Mouse (Mus musculus) fat pad, adult 2 months (tissue): ENCODE results near the gene Gja3.
"Not testable (repeated sequence)": the region's sequence is repeated elsewhere in the genome, so short reads cannot be mapped to it uniquely, and the experiment has no call there.

Source experiments
- DNase-seq: peaks from one replicate; pipeline ENCODE4 v3.0.0-alpha.2; 2011; ENCODE audit warnings: low read depth, low spot score; ENCODE audit errors: extremely low read depth

Gja3 gene

DNA sequence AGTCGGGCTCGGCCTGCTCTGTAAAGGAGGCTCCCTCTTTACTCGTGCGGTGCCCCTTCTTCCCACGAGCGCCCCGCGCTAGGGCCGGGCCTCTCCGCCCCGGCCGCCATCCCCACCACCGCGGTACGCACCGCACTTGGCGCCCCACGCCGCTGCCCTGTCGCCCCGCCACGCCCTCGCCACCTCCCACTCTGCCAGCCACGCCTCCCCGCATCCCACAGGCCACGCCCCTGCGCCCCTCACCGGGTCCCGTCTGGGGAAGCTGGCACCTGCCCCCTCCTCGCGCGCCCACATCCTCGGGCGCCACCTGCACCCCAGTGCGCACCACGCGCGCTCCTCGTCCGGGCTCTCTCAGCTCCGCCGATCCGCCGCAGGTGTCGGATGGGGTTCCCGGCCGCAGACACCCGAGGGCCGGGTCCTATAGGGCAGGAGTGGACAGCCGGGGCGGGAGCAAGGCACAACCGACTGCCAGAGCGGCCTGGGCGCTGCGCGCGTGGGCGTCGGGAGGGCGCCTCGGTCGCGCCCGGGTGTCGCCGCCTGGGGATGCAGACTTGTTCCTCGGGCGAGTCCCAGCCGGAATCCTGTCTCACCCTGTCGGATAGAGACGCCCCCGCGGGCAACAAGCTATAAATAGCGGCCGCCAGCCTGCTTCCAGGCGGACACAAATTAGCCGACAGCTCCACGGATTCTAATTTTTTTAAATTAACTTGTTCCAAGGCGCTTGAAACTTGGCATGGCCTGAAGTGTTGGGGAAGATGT lies at the start of gene Gja3:
Gja3 (minus strand) TSS at position 538 of the 759 bp plus-strand sequence.
- DNase-seq = no peak

DNA sequence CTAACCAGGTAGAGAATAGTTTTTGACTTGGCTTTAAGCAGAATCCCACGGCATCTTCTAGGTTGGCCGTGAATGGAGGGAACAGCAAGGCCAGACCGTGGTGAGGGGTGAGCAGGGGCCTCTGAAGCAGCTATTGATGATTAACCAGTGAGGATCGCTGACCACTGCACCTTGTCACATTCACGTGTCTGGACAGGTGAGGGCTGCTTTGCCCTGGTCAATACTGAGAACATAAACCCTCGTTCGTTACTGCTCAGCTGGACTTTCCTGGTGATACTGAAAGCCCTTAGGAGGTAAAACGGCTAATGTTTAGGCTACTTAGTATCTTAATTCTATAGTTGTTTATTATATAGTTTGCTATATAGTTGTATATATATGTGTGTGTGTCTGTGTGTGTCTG lies 49.2 kb upstream of the Gja3 start:
- DNase-seq = no peak

DNA sequence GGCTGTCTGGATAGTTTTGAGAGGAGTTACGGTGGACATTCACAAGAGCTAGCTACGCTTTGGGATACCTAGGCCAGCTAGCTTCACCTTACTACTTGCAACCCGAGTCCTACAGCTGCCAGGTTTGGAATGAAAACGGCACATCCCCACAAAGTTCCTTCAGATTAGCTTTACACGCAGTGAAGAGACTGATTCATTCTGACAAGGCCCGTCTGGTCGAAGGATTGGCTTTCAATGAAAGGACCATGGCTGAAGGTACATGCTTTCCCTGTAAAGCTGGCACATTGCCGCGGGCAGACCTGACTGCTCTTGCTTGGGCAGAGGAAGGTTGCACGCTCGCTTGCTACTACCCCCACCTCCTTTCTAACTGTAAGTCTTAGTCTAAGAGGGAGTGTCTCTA lies 47.8 kb upstream of the Gja3 start:
- DNase-seq = no peak

DNA sequence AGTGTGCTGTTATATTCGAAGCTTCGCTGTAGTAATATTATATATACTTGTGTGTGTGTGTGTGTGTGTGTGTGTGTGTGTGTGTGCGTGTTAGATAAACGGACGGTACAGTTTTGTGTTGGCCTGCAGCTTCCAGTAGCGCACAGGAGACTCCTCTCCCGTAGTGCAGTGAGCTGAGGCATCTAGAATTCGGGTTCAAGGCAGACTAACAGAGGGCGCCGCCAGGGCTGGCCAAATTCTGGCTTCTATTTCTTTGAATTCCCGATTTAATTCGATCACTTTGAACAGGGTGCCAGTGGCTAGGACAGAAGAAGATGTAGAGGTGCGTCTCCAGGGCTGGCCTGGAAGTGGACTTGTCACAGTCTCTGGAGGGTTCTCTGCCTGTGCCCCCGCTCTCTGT lies 47.2 kb upstream of the Gja3 start:
- DNase-seq = no peak

DNA sequence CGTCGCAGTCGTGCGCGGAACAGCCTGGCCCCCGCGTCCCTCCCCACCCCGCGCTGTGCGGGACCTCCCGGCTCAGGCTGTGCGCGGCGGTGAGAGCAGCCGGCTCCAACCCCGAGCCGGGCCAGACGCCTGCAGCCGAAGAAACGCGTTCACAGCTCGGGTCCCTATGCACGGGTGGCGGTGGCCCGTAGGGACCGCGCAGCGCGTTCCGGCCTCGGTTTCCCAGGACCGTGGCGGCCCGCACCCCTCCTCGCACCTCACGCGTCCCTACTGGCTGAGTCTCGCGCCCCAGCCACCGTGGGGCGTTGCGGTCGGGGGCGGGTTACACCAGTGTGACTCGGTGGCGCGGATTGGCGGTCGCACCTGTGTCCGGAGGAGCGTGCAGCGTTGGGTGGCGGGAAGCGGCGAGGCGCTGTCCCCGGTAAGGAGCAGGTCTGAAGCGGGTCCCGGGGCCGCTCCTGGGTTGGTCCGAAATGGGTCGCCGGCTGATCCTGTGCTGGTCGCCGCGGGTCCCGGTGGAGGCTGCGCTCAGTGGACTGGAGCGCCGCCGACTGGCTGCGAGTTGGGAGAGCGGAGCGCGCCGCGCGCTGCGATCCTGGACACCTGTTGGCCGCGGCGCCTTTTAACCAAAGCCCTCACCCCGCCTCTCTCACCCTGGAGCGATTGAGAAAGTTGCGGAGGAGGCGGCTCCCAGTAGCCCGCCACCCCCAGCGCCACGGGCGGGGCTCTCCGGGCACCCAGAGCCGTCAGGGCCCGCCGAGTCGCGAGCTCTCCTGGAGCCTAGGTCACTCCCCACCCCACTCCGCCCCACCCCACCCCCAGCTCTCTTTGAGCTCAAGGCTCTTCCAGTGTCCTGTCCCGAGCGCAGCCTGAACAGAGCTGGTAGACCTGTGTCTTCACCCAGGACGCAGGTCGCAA lies 46.5 kb upstream of the Gja3 start, which contains the start of gene Gjb2:
Gjb2 (minus strand) TSS at position 597 of the 918 bp plus-strand sequence.
- no peak for DNase-seq

DNA sequence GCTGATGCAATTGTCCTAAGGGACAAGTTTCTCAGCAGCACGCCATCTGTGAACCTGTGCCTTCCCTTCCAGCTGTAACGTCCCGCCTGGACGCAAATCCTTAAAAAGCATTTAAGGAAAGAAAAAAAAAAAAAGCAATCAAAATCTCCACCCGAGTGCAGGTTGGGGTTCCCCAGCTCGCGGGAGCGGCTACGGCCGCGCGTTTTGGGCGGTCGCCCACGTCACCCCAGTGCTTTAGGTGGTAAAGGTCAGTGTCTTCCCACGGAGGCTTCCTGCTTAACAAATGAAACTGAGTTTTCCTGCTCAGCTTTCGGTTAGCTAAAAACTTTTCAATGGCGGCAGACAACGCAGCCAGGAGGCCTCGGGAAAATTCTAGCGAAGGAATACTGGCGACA lies 45.8 kb upstream of the Gja3 start:
- DNase-seq = no peak

DNA sequence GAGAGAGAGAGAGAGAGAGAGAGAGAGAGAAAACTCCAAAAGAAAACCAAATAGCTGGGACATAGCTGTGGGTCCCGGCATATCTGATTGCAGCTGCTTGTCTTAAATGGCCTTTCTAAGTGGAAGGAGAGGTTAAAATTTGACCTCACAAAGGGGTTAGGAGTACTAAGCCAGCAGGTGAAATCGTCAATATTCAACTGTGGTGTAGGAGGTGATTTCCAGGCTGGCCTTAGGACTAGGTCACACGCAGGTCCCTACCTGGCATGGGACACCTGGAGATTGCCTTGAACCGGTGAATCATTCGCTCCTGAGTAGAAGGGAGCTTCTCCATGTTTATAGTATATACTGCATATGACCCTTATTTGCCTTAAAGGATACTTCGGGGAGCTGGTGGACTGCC lies 45.2 kb upstream of the Gja3 start:
- no peak for DNase-seq

DNA sequence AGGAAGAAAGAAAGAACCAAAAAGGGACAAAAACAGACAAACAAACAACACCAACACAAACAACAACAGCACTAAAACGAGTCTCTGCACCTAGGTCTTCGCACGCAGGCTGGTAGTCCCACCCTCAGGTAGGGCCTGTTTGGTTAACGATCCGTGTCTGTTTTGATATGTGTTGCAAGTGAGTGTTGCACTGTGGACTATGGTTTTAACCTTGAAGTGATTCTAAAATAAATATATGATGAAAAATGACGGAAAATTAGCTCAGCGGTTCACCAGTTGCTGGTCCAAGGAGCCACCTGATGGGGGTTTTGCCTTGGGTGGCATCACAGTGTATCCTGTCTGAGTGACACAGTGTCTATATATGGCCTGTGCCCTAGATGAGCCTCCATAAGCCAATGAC lies 43.7 kb upstream of the Gja3 start:
- no peak for DNase-seq

DNA sequence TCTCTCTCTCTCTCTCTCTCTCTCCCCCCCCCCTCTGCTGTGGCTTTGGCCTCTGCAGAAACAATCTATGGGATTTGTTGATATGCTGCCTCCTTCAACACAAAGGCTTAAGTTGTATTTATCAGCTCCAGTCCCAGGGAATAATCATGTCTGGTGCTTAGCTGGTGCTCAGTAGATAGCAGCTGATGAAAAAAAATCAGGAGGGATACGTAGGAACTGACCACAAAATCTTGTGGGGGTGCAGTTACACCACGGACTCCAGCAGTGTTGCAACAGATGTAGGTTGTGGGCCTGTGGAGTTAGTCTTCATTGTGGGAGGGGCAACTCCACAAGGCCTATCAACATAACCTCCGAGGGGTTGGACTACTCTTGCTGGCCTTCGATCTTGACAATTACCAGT lies 38.0 kb upstream of the Gja3 start:
- no peak for DNase-seq

DNA sequence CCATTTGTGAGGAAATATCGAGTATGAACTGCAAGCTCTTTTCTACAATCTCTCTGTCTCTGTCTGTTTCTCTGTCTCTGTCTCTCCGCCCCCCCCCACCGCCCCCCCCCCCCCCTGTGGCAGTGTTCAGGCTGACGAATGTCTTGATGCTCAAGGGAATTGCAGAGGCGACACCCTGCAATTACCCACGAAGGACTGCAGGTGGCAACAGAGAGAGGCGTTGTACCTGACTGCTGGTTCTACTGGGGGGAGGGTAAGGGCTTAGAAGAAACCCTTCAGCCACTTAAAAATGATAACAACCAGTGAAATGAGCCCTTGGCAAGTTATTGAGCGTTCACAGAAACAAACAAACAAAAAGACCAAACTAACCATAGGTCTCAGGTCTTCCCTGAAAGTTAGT lies 35.1 kb upstream of the Gja3 start:
- DNase-seq = no peak

DNA sequence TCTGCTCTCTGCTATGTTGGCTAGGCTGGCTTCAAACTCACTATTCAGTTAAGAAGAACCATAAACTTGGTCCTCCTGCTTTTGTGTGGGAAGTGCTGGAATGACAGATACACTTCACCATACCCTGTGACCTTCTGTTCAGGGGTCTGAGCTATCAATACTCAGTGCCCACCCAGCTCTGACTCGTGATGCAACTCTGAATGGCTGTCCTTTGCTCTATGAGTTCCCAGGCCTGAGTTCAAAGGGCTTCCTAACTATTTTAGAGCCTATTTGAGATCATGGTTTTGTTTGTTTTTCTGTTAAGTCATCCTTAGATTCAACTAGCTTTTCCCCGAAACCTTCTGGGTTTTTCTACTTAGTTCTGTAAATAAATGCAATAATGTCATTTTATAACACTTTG lies 32.1 kb upstream of the Gja3 start:
- no peak for DNase-seq

DNA sequence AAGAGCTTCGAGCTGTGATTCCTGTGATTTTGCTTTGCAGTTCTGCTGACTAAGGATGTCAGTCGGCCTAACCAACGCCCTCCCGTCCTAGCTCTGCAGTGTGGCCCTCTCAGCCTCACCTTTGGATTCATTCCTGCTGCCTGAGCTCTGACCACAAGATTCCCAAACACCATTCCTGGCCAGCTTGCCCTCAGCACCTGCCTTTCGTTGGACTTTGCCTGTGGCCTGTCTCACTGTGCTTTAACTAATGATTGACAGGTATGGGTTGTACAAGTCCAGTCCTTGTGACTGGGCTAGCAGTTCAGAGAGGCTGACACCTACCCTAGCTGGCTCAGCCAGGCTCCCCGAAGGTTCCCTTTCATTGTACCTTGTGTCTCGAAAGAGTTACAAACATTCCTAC lies 31.2 kb upstream of the Gja3 start:
- no peak for DNase-seq

DNA sequence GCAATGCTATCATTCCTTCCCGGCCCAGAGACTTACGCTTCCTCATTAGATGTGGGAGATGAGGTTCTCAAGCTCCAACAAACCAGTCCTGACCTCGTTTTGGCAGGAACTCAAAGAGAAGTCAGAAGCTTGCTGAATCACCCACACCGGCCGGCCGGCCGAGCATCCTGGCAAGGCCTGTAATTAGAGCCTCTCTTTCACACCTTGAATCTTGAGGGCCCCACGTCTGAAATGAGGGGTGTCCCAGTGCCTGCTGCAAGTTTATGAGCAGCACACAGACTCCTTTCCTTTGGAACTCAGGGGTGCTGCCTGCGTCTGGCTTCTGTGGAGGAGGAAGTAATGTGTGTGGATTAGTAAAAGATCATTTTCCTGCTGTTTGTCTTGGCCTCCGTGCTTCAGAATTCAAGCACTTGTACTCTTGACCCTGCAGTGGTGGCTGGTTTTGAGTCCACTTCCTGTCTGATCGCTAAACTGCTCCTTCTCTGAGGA lies 26.3 kb upstream of the Gja3 start:
- DNase-seq = no peak

DNA sequence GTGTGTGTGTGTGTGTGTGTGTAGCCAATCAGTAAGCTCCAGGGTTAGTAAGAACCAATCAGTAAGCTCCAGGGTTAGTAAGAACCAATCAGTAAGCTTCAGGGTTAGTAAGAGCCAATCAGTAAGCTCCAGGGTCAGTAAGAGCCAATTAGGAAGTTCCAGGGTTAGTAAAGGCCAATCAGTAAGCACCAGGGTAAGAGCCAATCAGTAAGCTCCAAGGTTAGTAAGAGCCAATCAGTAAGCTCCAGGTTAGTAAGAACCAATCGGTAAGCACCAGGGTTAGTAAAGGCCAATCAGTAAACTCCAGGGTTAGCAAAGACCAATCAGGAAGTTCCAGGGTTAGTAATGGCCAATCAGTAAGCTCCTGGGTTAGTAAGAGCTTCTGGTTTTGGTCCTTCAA lies 25.0 kb upstream of the Gja3 start:
- DNase-seq = no peak

DNA sequence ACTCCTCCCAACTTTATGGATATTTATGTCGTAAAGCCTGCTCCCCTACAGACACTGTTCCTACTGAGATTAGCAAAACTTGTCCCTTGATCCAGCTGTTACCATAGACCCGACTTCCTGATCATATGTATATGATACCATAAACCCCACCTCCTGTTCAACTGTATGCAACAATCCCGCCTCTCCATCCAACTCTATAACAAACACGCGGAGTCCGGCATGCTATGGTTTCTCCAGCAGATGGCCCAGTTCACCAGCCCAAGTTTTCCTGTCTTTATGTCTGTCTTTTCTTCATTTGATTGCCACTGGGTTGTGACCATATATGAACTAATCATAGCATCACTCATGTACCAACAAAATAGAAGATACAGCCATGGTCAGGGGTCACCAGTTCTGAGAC lies 17.6 kb upstream of the Gja3 start:
- DNase-seq = no peak

DNA sequence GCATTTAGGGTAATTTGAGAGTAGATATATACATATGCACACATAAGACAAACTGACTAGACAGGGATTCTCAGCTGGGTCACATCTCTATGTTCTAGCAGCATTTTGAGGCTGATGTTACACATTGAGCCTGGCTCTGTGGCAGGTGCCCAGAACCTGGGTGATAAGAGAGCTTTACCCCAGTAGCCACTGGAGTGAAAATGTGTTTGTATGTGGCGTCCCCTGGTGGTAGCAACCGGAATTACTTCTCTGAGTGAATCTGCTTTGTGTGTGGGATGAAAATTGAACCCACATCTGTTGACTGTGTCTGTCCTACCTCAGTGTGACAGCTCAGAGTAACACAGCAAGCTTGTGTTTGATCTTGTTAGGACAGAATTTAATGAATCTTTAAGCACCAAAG lies 12.0 kb upstream of the Gja3 start:
- not testable (repeated sequence) for DNase-seq

DNA sequence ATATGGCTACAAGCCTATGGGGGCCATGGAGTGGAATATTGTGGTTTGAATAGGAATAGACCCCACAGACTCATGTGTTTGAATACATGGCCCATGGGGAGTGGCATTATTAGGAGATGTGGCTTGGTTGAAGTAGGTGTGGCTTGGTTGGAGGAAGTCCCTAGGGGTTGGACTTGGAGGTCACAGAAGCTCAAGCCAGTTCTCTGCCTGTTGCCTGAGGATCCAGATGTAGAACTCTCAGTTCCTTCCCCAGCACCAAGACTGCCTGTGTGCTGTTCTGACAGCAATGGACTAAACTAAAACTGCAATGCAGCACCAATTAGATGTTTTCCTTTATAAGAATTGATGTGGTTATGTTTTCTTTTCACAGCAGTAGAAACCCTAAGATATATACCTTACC lies 8.2 kb upstream of the Gja3 start:
- DNase-seq = no peak

DNA sequence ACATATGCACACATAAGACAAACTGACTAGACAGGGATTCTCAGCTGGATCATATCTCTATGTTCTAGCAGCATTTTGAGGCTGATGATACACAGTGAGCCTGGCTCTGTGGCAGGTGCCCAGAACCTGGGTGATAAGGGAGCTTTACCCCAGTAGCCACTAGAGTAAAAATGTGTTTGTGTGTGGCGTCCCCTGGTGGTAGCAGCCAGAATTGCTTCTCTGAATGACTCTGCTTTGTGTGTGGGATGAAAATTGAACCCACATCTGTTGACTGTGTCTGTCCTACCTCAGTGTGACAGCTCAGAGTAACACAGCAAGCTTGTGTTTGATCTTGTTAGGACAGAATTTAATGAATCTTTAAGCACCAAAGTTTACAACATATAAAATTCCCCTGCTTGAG lies 2.2 kb upstream of the Gja3 start:
- DNase-seq = not testable (repeated sequence)

DNA sequence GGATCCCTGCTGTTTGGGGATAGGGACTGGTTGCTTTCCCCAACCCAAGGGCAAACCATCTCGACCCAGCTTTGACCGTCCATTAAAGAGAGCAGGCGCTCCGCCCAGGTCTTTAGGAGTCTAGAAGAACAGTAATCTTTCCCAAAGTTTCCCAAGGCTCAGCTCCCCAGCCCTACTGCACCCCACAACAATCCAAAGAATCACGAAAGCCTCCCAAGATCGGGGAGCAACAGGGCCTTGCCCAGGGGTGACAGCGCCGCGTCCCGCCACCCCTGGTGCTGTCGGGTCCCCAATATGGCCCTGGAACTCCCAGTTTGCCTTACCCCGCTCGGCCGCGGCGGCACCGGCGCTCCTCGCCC lies 717 bp downstream of the Gja3 start:
- no peak for DNase-seq

DNA sequence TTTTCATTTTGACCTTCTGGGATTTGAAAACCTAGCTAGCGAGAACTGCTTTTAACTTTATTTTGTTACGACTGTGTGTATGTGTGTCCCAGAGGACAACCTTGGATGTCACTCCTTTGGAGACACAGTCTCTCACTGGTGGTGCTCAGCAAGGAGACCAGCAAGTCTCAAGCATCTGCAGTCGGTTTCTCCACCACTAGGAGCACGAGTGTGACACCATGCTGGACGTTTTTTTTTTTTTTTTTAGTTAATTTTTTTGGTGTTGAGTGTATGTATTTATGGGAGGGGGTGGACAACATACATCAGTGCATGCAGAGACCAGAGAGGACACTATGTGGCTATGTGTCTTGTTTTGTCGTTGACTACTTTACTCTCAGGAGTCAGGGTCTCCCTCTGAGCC lies 5.2 kb downstream of the Gja3 start:
- DNase-seq = no peak

DNA sequence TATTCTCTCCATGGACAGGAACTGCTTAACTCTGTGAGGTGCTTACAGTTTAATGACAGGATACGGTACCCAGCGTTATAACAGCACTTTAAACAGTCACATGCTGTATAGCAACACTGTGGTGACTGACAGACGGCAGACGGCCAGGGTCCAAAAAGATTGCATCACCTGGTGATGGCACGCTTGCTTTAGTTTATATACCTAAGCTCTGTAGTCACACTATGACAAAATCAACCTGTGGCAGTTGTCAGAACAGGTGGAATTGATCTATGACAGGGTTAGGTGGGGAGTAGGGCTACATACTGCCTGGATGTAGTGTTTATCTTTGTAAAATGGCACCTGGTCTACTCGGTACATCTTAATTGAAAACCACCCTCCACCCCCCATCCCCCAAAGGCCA lies 14.0 kb downstream of the Gja3 start:
- DNase-seq = no peak

DNA sequence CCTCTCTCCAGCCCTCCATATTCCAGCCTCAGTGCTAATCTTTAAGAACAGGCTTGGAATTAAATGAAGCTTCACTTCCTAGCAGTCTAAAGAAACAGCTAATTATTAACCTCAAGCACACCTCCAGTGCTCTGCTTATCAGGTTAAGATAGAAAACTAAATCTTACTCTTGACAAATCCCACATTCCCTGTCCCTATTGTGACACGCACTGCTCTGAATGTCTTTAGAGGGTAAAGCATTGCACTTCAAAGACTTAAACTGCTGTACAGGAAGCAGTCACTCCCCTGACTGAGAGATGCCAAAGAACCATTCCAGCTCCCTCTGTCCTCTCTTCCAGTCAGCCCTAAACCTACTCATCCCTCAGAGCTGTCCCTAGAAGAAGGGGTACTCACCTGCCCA lies 16.5 kb downstream of the Gja3 start:
- no peak for DNase-seq
